Mouse (Mus musculus) bone marrow macrophage, adult 2 months (primary cell): Measurements from ENCODE around the gene Ptgdr2. TPM values are rescaled to one million over a fixed set of nuclear protein-coding genes. Genes with fewer than 3 reads are reported as not detected.

ENCODE experiments used
- H3K27ac ChIP-seq: 2 replicates; pipeline ENCODE4 v1.5.1; 2012; ENCODE audit warnings: low read depth, low read length; ENCODE audit not compliant: insufficient read depth
- H3K4me1 ChIP-seq: 2 replicates; pipeline ENCODE4 v1.6.1; 2012; ENCODE audit warnings: low read length; ENCODE audit not compliant: control insufficient read depth, insufficient read depth
- H3K4me3 ChIP-seq: 2 replicates; pipeline ENCODE4 v1.5.1; 2012; ENCODE audit warnings: mild to moderate bottlenecking, low read length, moderate library complexity; ENCODE audit not compliant: insufficient read depth
- CTCF ChIP-seq: IDR thresholded peaks from 2 replicates; pipeline ENCODE4 v1.5.1; 2012; ENCODE audit warnings: low read depth, mild to moderate bottlenecking, low read length, moderate library complexity
- POLR2A ChIP-seq: IDR thresholded peaks from 2 replicates; pipeline ENCODE4 v1.6.1; 2012; ENCODE audit warnings: mild to moderate bottlenecking, low read depth, low read length, borderline replicate concordance
- polyA plus RNA-seq: library from polyadenylated mRNA; stranded (reverse); fragments of >200 nt; gene quantifications from 2 replicates; pipeline ENCODE4 v1.2.4, GENCODE M21; 2012; ENCODE audit not compliant: missing spikeins, insufficient read depth, insufficient read length

The Ptgdr2 gene
- polyA plus RNA-seq, 1 experiment = not detected

DNA sequence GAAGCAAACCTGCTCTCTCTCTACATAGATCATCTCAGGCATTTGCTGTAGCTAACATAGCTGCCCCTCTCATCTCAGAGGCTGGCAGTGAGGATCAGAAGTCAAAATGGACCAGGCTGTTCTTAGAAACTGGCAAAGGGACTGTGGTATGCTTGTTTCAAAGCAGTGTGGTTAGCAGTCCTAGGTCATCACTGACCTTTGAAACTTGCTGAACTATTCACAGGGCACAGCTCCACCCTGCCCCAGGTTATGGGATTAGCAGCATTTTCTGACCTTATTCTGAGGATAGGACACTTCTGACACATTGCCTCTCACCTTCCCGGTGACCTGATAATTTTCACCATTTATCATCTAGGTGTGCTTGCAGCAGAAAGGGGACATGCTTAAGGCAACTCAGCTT lies 51.6 kb downstream of the Ptgdr2 start:
- no peak overlapping the region for H3K4me3 ChIP-seq
- TF ChIP-seq POLR2A = no peak
- no peak for TF ChIP-seq CTCF
- no peak overlapping the region for H3K27ac ChIP-seq
- H3K4me1 ChIP-seq = no peaks in the 10 kb centered on the region

DNA sequence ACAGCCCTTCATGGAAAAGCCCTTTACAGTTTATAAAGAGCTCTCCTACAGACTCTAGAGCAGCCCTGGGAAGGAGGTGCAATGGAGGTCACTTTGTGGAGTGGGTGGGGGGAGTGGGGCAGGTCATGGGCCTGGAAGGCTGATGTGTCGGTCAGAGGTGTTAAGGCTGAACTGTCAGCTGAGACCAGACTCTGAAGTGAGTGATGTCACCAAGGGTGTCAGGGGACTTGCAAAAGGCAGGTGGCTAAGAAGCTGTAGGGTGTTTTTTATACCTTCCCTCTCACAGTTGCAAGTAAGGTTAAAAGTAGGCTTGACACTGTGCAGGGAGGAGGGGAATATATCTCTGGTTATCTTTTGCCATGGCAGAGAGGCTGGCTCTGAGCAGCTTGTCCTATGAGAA lies 53.8 kb downstream of the Ptgdr2 start:
- Histone ChIP-seq H3K4me1 (no peaks in the 10 kb centered on the region), H3K27ac (no peak overlapping the region), H3K4me3 (no peak overlapping the region)
- TF ChIP-seq CTCF = no peak
- TF ChIP-seq POLR2A = no peak

DNA sequence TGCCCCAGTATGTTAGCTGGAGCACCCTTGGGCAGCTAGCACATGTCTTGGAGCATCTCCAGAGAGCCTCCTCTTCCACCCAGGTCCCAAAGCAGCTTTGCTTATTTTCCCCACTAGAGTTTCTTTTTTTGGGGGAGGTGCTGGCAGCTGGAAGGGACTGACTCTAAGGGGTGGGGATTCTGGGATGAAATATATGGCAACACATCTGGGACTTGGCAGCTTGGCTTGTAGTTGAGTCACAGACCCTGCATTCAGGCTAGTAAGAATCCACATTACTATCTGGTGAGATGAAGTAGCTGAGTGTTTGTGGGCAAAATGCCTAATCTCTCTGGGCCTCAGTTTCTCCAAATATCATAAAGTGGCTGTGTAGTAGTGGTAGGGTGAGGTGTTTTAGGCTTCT lies 55.0 kb downstream of the Ptgdr2 start:
- Histone ChIP-seq H3K27ac (no peak overlapping the region), H3K4me3 (no peak overlapping the region), H3K4me1 (no peaks in the 10 kb centered on the region)
- TF ChIP-seq POLR2A (no peak), CTCF (no peak)

Other genes with a start within 250 kb of the Ptgdr2 start
- gene Vps37c, start 248.4 kb upstream of the Ptgdr2 start, polyA plus RNA-seq = 39.9 and 41.7 TPM in 2 replicates
- gene Cd5, start 198.2 kb upstream of the Ptgdr2 start, polyA plus RNA-seq = not detected in 2 replicates
- not detected in 2 replicates for gene Cd6, start 107.1 kb upstream of the Ptgdr2 start, polyA plus RNA-seq
- gene Slc15a3, start 97.4 kb upstream of the Ptgdr2 start, polyA plus RNA-seq = 93.7 and 94.6 TPM in 2 replicates
- 2.1 and 3.1 TPM in 2 replicates for gene Tmem132a, start 67.2 kb upstream of the Ptgdr2 start, polyA plus RNA-seq
- gene Tmem109, start 55.2 kb upstream of the Ptgdr2 start, polyA plus RNA-seq = 75.4 and 80.6 TPM in 2 replicates
- 41.4 and 51.6 TPM in 2 replicates for gene Prpf19, start 41.9 kb upstream of the Ptgdr2 start, polyA plus RNA-seq
- not detected in 2 replicates for gene Zp1, start 16.5 kb upstream of the Ptgdr2 start, polyA plus RNA-seq
- 11.1 and 11.6 TPM in 2 replicates for gene Ccdc86, start 12.1 kb downstream of the Ptgdr2 start, polyA plus RNA-seq
- gene Ms4a10, start 37.5 kb downstream of the Ptgdr2 start, polyA plus RNA-seq = not detected in 2 replicates
- not detected in 2 replicates for gene Ms4a15, start 56.1 kb downstream of the Ptgdr2 start, polyA plus RNA-seq
- gene Ms4a18, start 80.9 kb downstream of the Ptgdr2 start, polyA plus RNA-seq = not detected in 2 replicates
- gene Ms4a8a, start 143.9 kb downstream of the Ptgdr2 start, polyA plus RNA-seq = not detected in 2 replicates
- gene 1700017D01Rik, start 193.7 kb downstream of the Ptgdr2 start, polyA plus RNA-seq = not detected in 2 replicates
- gene 1700025F22Rik, start 228.2 kb downstream of the Ptgdr2 start, polyA plus RNA-seq = not detected in 2 replicates